Mouse (Mus musculus) mesoderm, embryonic 11.5 days (tissue): ENCODE measurements around the gene Ngdn.
A peak's percentile ranks its signal among the peaks of the same experiment; 100 is the strongest.
"Not testable (repeated sequence)": the region's sequence is repeated elsewhere in the genome, so short reads cannot be mapped to it uniquely, and the experiment has no call there.

ENCODE experiments used
- DNase-seq: peaks from one replicate; pipeline ENCODE4 v3.0.0-alpha.2; 2012; ENCODE audit warnings: low read depth, low spot score

The Ngdn gene

DNA sequence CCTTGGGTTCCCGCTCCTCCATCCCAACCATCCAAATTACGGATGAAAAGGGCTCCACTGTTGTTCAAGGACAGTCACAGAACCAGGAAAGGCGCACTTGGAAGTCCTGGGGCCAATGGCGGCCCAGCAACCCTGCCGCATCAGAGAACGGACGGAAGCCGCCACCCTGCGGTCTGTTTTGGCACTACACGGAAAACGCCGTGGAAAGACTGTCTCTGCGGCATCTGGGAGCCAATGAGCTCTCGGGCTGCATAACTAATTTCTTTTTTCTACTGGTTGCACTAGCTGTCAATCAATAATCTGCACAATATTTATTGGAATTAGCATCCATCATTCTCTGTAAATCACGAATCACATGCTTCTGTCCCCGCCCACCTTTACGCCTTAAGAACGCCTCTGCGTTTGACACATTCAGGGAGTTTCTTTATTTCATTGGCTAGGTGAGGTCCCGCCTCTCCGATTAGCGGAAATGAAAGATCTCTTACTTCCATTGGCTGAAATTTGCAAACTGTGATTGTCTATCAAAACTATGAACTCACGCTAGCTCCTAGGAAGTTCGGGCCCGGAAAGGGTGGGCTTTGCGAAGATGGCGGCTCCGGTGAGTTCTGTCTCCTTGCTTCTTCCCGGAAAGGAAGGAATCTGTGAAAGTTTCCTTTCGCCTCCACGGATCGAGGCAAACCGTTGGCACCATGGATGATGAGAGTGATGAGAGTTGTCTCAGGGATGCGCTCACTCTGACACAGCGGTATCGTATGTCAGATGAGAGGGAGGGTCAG, at the start of gene Ngdn:
Gene Ngdn, plus strand, starts transcription at position 464 of the 776 bp plus-strand sequence.
- peak; percentile 98 for DNase-seq

GRCm38 (mm10) chr14:54965631-54966030, 49.6 kb upstream of the Ngdn start:
- no peak for DNase-seq

GRCm38 (mm10) chr14:54966320-54966977, 48.8 kb upstream of the Ngdn start, which contains the start of gene Myh6:
TSS of gene Myh6 (minus strand) at chr14:54966927.
- no peak for DNase-seq

DNA sequence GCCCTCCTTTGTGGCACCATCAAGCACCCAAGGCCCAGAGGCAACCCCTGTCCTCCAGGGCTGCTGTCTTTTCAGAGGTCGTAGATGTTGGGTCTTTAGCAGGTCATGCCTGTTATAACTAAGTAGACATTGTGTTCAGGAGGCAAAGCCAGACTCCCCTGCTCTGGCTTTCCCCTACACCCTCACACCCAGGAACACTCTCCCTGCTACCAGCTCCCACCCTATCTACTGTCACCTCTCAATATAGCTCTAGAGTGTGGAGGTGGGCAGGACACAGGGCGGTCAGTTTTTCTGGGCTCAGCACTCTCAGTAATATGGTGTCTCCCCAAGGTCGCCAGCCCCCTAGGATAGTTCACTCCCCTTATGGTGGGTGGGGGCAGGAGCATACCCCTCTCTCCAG, 47.4 kb upstream of the Ngdn start:
- DNase-seq, result no peak

GRCm38 (mm10) chr14:54968344-54968743, 46.9 kb upstream of the Ngdn start:
- DNase-seq, result no peak

DNA sequence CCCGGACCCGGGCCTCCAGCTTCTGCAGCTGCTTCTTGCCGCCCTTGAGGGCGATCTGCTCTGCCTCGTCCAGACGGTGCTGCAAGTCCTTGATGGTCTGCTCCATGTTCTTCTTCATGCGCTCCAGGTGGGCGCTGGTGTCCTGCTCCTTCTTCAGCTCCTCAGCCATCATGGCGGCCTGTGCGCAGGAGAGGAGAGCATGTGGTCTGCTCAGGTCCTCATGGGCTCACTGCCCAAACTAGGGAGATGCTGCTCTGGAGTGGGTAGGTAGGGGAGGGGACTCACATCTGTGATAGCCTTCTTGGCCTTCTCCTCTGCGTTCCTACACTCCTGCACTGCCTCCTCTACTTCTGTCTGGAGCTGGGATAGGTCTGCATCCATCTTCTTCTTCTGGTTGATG, 42.5 kb upstream of the Ngdn start:
- DNase-seq, result not testable (repeated sequence)

DNA sequence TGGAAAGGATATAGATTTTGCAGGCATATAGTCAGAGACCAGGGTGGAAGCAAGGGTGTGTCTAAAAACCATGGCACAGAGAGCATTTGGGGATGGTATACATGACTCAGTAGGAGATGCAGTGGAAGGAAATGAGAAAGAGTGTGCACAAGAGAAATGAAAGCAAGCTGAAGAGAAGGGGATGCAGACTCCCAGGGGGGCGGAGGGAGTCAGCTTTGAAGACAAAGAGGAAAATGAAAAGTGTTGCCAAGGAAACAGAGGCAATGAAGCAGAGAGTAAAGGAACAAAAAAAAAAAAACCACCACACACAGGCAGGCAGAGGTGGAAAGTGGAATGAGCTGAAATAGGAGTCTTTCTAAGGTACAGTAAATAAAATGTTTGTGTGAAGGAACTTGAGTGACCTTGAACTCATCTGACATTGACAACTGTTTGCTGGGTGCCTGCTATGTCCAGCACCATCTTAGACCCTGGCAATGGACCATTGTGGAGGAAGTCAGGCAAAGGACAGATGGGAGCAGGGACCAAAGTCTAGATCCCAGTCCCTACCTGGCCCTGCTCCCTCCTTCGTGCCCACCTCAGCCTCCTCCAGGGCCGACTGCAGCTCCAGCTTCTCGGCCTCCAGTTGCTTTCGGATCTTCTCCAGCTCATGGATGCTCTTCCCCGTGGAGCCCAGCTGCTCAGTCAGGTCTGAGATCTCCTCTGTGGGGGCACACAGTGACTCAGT, 41.0 kb upstream of the Ngdn start:
- DNase-seq, result no peak

GRCm38 (mm10) chr14:54976633-54977032, 38.6 kb upstream of the Ngdn start, which contains the start of gene Gm17428:
TSS of gene Gm17428 (plus strand) at chr14:54976933.
- DNase-seq, result no peak

GRCm38 (mm10) chr14:54978664-54979063, 36.6 kb upstream of the Ngdn start:
- DNase-seq, result no peak

GRCm38 (mm10) chr14:54981934-54982333, 33.3 kb upstream of the Ngdn start:
- DNase-seq, result no peak

DNA sequence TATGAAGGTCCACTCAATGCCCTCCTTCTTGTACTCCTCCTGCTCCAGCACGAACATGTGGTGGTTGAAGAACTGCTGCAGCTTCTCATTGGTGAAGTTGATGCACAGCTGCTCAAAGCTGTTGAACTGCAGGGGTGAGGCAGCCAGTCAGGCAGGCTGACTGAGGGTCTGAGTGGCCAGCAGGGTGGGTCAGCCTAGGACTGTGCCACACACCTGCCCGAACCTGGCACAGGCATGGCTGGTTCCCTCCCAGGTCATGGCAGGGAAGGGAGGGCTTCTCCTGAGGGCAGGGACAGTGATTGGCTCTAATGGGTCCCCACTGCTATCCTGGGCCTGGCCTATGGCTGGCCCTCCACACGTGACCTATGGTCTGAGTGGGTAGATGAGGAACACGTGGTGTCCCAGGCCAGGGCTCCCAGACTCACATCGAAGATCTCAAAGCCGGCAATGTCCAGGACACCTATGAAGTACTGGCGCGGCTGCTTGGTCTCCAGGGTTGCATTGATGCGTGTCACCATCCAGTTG, 26.8 kb upstream of the Ngdn start:
- DNase-seq, result not testable (repeated sequence)

GRCm38 (mm10) chr14:54988882-54989281, 26.4 kb upstream of the Ngdn start:
- no peak for DNase-seq

DNA sequence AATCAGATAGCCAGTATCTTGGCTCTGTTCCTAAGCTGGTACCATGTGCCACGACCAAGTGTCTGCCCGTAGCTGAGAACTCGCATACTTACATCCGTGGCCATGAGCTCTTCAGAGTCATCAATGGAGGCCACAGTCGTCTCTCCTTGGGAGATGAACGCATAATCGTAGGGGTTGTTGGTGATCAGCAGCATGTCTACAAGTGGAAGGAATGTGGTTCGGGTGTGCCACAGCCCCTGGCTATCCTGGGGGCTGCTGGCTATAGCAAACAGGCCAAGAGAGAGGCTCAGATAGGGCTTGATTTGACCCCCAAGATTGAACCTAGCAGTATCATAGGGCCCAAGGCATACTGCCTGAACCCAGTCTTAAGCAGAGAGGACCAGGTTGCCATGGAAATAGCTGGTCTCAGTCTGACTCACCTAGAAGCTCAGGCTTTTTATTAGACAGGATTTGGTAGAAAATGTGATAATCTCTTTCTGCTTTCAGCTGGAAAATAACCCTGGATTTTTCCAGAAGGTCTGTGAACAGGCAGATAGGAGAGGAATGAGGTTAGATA, 25.3 kb upstream of the Ngdn start:
- no peak for DNase-seq

- DNase-seq, result no peak
These were observed 23.1 kb upstream of the Ngdn start for GRCm38 (mm10) chr14:54992196-54992595.

DNA sequence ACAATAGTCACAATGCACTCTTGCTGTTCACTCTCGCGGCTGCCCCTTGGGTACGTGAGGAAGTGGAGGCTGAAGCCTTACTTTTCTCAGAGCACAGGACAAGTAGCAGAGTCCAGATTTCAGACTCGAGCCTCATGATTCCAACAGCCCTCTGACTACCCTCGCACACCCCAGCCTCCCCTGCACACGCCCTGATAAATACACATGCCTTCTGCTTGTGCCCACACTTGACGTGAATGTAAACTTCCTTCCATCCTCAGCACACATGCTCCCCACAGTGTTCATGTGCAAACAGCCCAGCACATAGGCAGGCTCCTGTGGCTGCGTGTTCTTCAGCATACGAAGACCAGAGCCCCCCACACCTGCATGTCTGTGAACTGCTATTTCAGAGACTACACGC, 21.6 kb upstream of the Ngdn start:
- DNase-seq, result no peak

GRCm38 (mm10) chr14:54994136-54994868, 21.0 kb upstream of the Ngdn start, which contains the start of gene Myh7:
TSS of gene Myh7 (minus strand) at chr14:54994626.
- no peak for DNase-seq

DNA sequence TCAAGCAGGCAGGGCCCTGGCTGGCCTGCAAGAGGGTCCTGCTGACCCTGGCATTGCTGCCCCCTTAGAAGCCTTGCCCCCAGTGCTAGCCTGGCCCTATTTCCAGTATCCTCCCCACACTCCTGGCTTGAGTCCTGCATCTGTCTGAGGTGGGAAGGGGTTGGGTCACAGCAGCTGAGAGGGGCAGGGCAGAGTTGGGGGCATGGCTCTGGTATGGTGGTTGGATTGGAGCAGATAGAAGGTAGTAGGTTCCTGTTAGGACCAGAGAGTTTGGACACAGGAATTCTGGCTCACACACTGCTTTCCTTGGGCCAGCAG, 20.4 kb upstream of the Ngdn start:
- DNase-seq, result no peak

DNA sequence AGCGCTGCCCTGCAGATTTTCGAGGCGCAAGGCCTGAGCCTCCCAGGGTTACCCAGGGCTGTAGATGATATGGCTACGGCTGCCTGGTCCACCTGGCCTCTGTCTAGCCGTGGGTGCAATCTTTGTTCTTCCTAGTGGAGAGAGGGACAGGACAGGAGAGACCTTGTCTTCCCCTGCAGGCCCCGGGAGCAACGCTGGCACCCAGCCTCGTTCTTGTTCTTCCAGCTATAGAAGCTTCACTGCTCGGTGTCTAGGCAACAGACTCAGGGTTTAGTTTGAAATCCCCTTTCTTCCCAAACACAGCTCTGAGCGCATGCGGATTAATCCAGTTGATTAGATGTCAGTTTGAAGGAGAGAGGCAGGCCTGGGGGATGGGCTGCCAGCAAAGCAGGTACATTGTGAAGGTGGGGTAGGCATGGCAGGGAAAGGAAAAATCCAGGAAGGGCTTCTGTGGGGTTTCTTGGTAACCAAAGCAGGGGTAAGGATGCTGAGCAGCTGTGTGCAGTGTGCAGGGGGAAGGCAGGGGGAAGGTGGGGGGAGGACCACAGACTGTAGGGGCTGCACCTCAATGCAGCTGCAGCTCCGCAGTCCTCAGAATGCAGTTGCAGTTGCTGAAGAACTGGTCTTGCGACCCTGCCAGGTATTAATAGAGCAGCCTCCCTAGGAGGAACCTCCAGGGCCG, 19.7 kb upstream of the Ngdn start:
- DNase-seq, result no peak

DNA sequence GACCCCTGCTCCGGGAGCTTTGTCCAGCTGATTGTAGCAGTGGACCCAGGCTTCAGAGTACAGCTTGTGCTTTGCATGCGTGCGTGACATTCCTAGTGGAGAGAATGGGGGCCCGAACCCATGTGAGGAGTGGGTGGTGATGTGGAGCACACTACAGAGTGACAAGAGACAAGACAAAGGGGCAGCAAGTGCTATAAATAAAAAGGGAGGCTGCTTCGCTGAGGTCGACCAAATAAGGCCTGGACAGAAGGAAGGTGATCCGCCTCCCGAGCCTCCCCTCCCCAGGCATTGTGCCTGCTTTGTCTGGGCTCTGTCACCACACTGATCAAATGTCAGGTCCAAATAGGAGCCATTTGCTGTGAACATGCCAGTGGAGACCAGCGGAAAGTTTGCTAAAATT, 18.5 kb upstream of the Ngdn start:
- DNase-seq, result no peak

DNA sequence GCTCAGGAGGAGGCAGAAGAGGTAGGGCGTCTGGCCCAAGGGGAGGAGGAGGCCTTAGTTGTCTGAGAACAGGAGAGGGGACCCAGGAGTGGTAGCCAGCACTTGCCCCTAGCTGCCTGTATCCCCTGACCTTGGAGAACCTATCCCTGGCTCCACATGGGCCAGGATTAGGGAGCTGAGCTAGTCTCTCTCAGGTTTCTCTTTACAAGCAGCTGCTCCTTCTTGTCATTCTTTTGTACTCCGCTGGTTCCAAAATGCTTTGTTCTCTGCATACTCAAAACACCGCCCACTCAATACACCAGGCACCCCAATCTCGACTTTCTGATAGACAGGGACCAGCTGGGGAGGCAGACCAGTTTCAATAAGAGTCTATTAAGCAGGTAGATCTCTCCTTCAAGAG, 18.0 kb upstream of the Ngdn start:
- peak; percentile 20 for DNase-seq

DNA sequence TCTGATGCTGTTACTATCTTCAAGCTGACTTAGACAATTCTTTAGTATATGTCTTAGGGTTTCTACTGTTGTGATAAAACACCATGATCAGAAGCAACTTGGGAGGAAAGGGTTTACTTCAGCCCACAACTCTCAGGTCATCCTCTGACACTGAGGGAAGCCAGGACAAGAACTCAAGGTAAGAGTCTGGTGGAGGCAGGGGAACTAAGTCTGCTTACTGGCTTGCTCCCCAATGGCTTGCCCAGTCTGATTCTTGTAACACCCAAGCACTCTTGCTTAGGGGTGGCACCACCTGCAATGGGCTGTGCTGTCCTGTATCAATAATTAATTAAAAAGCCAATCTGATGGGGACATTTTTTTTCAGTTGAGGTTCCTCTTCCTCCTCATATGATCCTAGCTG, 16.6 kb upstream of the Ngdn start:
- no peak for DNase-seq
